Mouse (Mus musculus): ENCODE results near the gene Olfr1355. TPM values are rescaled to one million over a fixed set of nuclear protein-coding genes. Genes with fewer than 3 reads are reported as not detected.
"Not testable (repeated sequence)": the region's sequence is repeated elsewhere in the genome, so short reads cannot be mapped to it uniquely, and the experiment has no call there.

The Olfr1355 gene
- polyA plus RNA-seq (2012; rRNA removed): not detected in 2 replicates

DNA sequence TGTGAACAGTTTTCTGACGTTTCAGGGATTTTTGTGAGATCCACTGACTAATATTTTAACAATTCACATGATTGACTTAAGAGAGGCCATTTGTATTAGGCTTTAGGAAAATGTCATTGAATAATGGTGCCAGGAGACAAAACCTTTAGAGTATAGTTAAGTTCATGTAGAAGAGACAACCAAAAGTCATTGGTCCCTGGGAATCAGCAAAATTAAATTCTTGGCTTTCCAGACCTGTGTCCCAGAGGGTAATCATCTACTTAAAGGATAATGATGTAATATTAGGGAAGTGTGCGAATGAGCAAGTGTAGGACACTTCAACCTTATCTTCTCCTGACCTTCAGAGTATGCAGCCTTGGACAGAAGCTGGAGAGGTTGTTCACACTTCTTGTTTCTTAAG, at the start of gene Olfr1355:
Olfr1355 (plus strand) TSS at position 301 of the 400 bp plus-strand sequence.
- DNase-seq (ENCODE audit: low spot score): no peak

GRCm38 (mm10) chr10:78840456-78840855, 34.9 kb upstream of the Olfr1355 start:
- not testable (repeated sequence) for DNase-seq (ENCODE audit: low spot score)

DNA sequence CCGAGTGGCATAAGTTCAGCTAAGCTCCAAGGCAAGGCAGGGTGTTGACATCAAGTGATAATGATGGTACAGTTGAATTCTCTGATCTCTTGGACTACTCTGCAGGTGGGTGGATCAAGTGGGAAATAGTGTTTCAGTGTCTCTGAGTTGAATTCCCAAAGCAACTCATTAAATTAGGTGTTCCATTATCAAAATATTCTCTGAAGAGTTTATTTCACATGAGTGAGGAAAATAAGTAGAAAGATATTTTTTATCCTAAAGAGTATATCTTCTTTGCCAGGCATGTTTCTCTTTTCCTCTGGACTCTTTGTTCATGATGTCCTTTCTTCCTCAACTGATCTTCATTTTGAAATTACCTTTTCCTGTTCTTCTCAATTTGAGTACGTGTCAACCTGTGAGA, 23.3 kb upstream of the Olfr1355 start, which contains the start of gene Olfr1356:
Olfr1356 (minus strand) TSS at position 101 of the 400 bp plus-strand sequence.
- no peak for DNase-seq (ENCODE audit: low spot score)

- DNase-seq (ENCODE audit: low spot score): not testable (repeated sequence)
These were observed 37.5 kb downstream of the Olfr1355 start, which contains the start of gene Olfr1354 for GRCm38 (mm10) chr10:78912871-78913270. Gene Olfr1354, plus strand, starts transcription at chr10:78913171.

Other genes starting within 250 kb of the Olfr1355 start
- gene Casp14, start 157.2 kb upstream of the Olfr1355 start, polyA plus RNA-seq (2012; rRNA removed): 0.09 TPM in 1 of 2 replicates, not detected in the other
- 0.03 TPM in 1 of 2 replicates, not detected in the other for gene Ccdc105, start 122.5 kb upstream of the Olfr1355 start, polyA plus RNA-seq (2012; rRNA removed)
- 1.3 and 1.4 TPM in 2 replicates for gene Slc1a6, start 95.0 kb upstream of the Olfr1355 start, polyA plus RNA-seq (2012; rRNA removed)
- not detected in 2 replicates for gene Olfr1356, start 23.4 kb upstream of the Olfr1355 start, polyA plus RNA-seq (2012; rRNA removed)
- gene Olfr1354, start 37.6 kb downstream of the Olfr1355 start, polyA plus RNA-seq (2012; rRNA removed): not detected in 2 replicates
- not detected in 2 replicates for gene Olfr8, start 75.1 kb downstream of the Olfr1355 start, polyA plus RNA-seq (2012; rRNA removed)
- gene Olfr1353, start 87.8 kb downstream of the Olfr1355 start, polyA plus RNA-seq (2012; rRNA removed): not detected in 2 replicates
- not detected in 2 replicates for gene Olfr1352, start 105.5 kb downstream of the Olfr1355 start, polyA plus RNA-seq (2012; rRNA removed)
- not detected in 2 replicates for gene Olfr1351, start 136.9 kb downstream of the Olfr1355 start, polyA plus RNA-seq (2012; rRNA removed)
- not detected in 2 replicates for gene Olfr57, start 153.2 kb downstream of the Olfr1355 start, polyA plus RNA-seq (2012; rRNA removed)
- gene 2610008E11Rik, start 222.1 kb downstream of the Olfr1355 start, polyA plus RNA-seq (2012; rRNA removed): 11.1 and 14.0 TPM in 2 replicates